Mouse (Mus musculus) neural tube, embryonic 14.5 days (tissue): ENCODE data around the gene Ccdc57. TPM values are rescaled to one million over a fixed set of nuclear protein-coding genes. Genes with fewer than 3 reads are reported as not detected.
"Not testable (repeated sequence)": the region's sequence is repeated elsewhere in the genome, so short reads cannot be mapped to it uniquely, and the experiment has no call there.

Experiments used
- ATAC-seq: fragments of 200-750 bp; cut with Nextera tagmentation; 2 replicates; pipeline ENCODE4 v1.8.0; 2017; ENCODE audit warnings: low read depth, mild to moderate bottlenecking, moderate TSS enrichment, moderate library complexity
- H3K27ac ChIP-seq: fragments of 300-500 bp; sonication (generic); 2 replicates; pipeline ENCODE4 v1.5.1; 2014; ENCODE audit warnings: low read depth, mild to moderate bottlenecking, control low read depth, low read length, moderate library complexity, mixed read lengths
- H3K27me3 ChIP-seq: fragments of 300-500 bp; sonication (generic); 2 replicates; pipeline ENCODE4 v1.6.1; 2014; ENCODE audit warnings: low read length; ENCODE audit not compliant: control insufficient read depth, insufficient read depth
- H3K36me3 ChIP-seq: fragments of 300-500 bp; sonication (generic); 2 replicates; pipeline ENCODE4 v1.6.1; 2014; ENCODE audit warnings: low read length, mixed read lengths; ENCODE audit not compliant: control insufficient read depth, insufficient read depth
- H3K4me1 ChIP-seq: fragments of 300-500 bp; sonication (generic); 2 replicates; pipeline ENCODE4 v1.6.1; 2014; ENCODE audit warnings: low read length; ENCODE audit not compliant: control insufficient read depth, insufficient read depth
- H3K4me2 ChIP-seq: fragments of 300-500 bp; sonication (generic); 2 replicates; pipeline ENCODE4 v1.6.1; 2014; ENCODE audit warnings: mild to moderate bottlenecking, low read depth, low read length, control low read depth
- H3K4me3 ChIP-seq: fragments of 300-500 bp; sonication (generic); 2 replicates; pipeline ENCODE4 v1.5.1; 2014; ENCODE audit warnings: low read depth, low read length, control low read depth, mixed read lengths
- H3K9ac ChIP-seq: fragments of 300-500 bp; sonication (generic); replicated peaks from 2 replicates; pipeline ENCODE4 v1.6.1; 2014; ENCODE audit warnings: low read depth, mild to moderate bottlenecking, control low read depth, low read length, mixed read lengths
- H3K9me3 ChIP-seq: fragments of 300-500 bp; sonication (generic); 2 replicates; pipeline ENCODE4 v1.6.1; 2016; ENCODE audit warnings: low read length; ENCODE audit not compliant: control insufficient read depth
- WGBS: fragments of 180-500 bp; shearing (Covaris S2); extraction: QIAGEN DNeasy Blood & Tissue Kit; methylation state at CpG from one replicate; pipeline ENCODE4 v1.1.7; 2014; 5-methylcytosine and 5-hydroxymethylcytosine counted together
- polyA plus RNA-seq: library from polyadenylated mRNA; unstranded; fragments of >200 nt; fragmentation: Nextera tagmentation; extraction: Ambion mirVana; gene quantifications from 2 replicates; pipeline ENCODE4 v1.2.1, GENCODE M21; 2014

Ccdc57 gene
- polyA plus RNA-seq, 1 experiment from 2014 or later: 6.7 TPM

- Histone ChIP-seq H3K27me3 (no peaks in the 10 kb centered on the region), H3K4me2 (no peak overlapping the region), H3K4me3 (no peak overlapping the region), H3K27ac (no peak overlapping the region), H3K4me1 (no peaks in the 10 kb centered on the region), H3K9ac (no peak overlapping the region), H3K36me3 (no peaks in the 10 kb centered on the region), H3K9me3 (no peaks in the 10 kb centered on the region)
- ATAC-seq: no peak
- 65% methylated on average over 11 of the region's 11 CpGs for WGBS
Observed at GRCm38 (mm10) chr11:120852083-120852935, 80.4 kb downstream of the Ccdc57 start.

GRCm38 (mm10) chr11:120851582-120851981 lies 81.1 kb downstream of the Ccdc57 start:
- ATAC-seq: no peak
- no peaks in the 10 kb centered on the region for H3K36me3 ChIP-seq
- 75% methylated on average over 2 of the region's 2 CpGs for WGBS
- no peak overlapping the region for H3K4me3 ChIP-seq
- H3K9ac ChIP-seq: no peak overlapping the region
- no peak overlapping the region for H3K4me2 ChIP-seq
- H3K9me3 ChIP-seq: no peaks in the 10 kb centered on the region
- H3K27me3 ChIP-seq: no peaks in the 10 kb centered on the region
- no peaks in the 10 kb centered on the region for H3K4me1 ChIP-seq
- H3K27ac ChIP-seq: no peak overlapping the region

- Histone ChIP-seq H3K27ac (no peak overlapping the region), H3K4me1 (no peaks in the 10 kb centered on the region), H3K27me3 (no peaks in the 10 kb centered on the region), H3K36me3 (no peaks in the 10 kb centered on the region), H3K4me2 (no peak overlapping the region), H3K4me3 (no peak overlapping the region), H3K9me3 (no peaks in the 10 kb centered on the region), H3K9ac (no peak overlapping the region)
- WGBS: 79% methylated on average over 1 of the region's 1 CpGs
- ATAC-seq: no peak
Observed at GRCm38 (mm10) chr11:120851132-120851531, 81.5 kb downstream of the Ccdc57 start.

GRCm38 (mm10) chr11:120850331-120851030 lies 82.2 kb downstream of the Ccdc57 start:
- WGBS: 60% methylated on average over 2 of the region's 2 CpGs

GRCm38 (mm10) chr11:120846725-120847475 lies 85.8 kb downstream of the Ccdc57 start:
- no peak for ATAC-seq
- no peak overlapping the region for H3K27ac ChIP-seq
- H3K9ac ChIP-seq: no peak overlapping the region
- H3K36me3 ChIP-seq: no peaks in the 10 kb centered on the region
- H3K4me1 ChIP-seq: no peaks in the 10 kb centered on the region
- H3K4me3 ChIP-seq: no peak overlapping the region
- no peaks in the 10 kb centered on the region for H3K27me3 ChIP-seq
- WGBS: 91% methylated on average over 9 of the region's 9 CpGs
- no peaks in the 10 kb centered on the region for H3K9me3 ChIP-seq
- no peak overlapping the region for H3K4me2 ChIP-seq

More at GRCm38 (mm10) chr11:120850331-120851030, 82.2 kb downstream of the Ccdc57 start:
- H3K4me2 ChIP-seq: no peak overlapping the region
- H3K27me3 ChIP-seq: no peaks in the 10 kb centered on the region
- H3K4me1 ChIP-seq: no peaks in the 10 kb centered on the region
- no peak overlapping the region for H3K27ac ChIP-seq
- no peaks in the 10 kb centered on the region for H3K36me3 ChIP-seq
- no peak for ATAC-seq
- H3K9ac ChIP-seq: no peak overlapping the region
- no peak overlapping the region for H3K4me3 ChIP-seq
- H3K9me3 ChIP-seq: no peaks in the 10 kb centered on the region

- Histone ChIP-seq H3K4me1 (no peaks in the 10 kb centered on the region), H3K27ac (no peak overlapping the region), H3K27me3 (no peaks in the 10 kb centered on the region), H3K9ac (no peak overlapping the region), H3K9me3 (no peaks in the 10 kb centered on the region), H3K4me2 (no peak overlapping the region), H3K4me3 (no peak overlapping the region), H3K36me3 (no peaks in the 10 kb centered on the region)
- 90% methylated on average over 4 of the region's 4 CpGs for WGBS
- no peak for ATAC-seq
Observed at GRCm38 (mm10) chr11:120844329-120844728, 88.3 kb downstream of the Ccdc57 start.

GRCm38 (mm10) chr11:120833555-120834280 lies 99.0 kb downstream of the Ccdc57 start:
- Histone ChIP-seq H3K4me1 (0 out of 2 replicates have a peak, but pooled peaks cover 3% of the 10 kb centered on the region), H3K4me3 (no peak overlapping the region), H3K9ac (0 out of 2 replicates have a peak overlapping the region, but pooled peaks have one; percentile 11), H3K27me3 (no peaks in the 10 kb centered on the region), H3K4me2 (no peak overlapping the region), H3K36me3 (no peaks in the 10 kb centered on the region), H3K27ac (peak overlapping the region; percentile 49; the same call in 1 of the 2 replicates), H3K9me3 (no peaks in the 10 kb centered on the region)
- peak; percentile 89 for ATAC-seq
- WGBS: 33% methylated on average over 8 of the region's 8 CpGs

- not testable (repeated sequence) for H3K27me3 ChIP-seq, H3K9me3 ChIP-seq, H3K4me3 ChIP-seq, H3K36me3 ChIP-seq, H3K4me2 ChIP-seq, H3K4me1 ChIP-seq, ATAC-seq, H3K9ac ChIP-seq
- peak overlapping the region; percentile 48; the same call in 1 of the 2 replicates for H3K27ac ChIP-seq
- 96% methylated on average over 5 of the region's 5 CpGs for WGBS
Observed at GRCm38 (mm10) chr11:120832962-120833361, 99.7 kb downstream of the Ccdc57 start.
